Comparison of ENCODE assay signal across 11 mouse cellular contexts in the genomic region with DNA sequence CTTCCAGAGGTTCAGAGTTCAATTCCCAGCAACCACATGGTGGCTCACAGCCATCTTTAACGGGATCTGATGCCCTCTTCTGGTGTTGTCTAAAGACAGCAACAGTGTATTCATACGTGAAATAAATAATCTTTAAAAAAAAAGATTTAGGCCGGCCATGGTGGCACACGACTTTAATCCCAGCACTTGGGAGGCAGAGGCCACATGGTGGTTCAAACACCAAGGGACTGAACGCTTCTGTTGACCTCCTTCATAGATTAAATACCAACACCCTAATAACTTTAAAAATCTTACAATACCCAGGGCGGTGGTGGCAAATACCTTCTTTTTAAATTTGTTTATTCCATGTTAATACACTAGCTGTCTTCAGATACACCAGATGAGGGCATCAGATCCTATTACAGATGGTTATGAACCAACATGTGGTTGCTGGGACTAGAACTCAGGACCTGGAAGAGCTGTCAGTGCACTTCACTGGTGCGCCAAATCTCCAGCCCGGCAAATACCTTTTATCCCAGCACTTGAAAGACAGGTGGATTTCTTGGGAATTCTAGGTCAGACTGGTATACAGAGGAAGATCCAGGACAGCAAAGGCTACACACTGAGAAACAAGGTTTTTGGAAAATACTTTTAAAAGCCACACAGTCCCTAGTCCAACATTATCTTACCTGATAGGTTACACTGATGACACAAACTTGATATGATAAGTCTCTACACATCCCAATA. TPM values are rescaled to one million over a fixed set of nuclear protein-coding genes. Genes with fewer than 3 reads are reported as not detected.
DNase-seq lines count a peak whose midpoint lies in the region; ATAC-seq and TF ChIP-seq lines count a peak whose summit lies in the region.
"Had no signal": no experiment of that assay in that cellular context is flagged by ENCODE, and none has a peak within 500 bp of the region (broad histone marks: within the 10 kb centered on the region; RNA-seq: fewer than 3 reads in every experiment).

No protein-coding gene starts in this region.

- H3K9ac ChIP-seq in heart, embryonic 14.5 days (ENCODE audit: low read length): no peak overlapping the region
- no peak overlapping the region for H3K9ac ChIP-seq in lung, embryonic 16.5 days (ENCODE audit: low read length)

- peak overlapping the region; percentile 38 for H3K4me2 ChIP-seq in heart, embryonic 14.5 days (ENCODE audit: low read length)
- no peak overlapping the region for H3K4me2 ChIP-seq in lung, embryonic 16.5 days (ENCODE audit: low read depth, low read length)

- ATAC-seq in heart, embryonic 14.5 days (ENCODE audit: insufficient number of reproducible peaks, insufficient read depth, low FRiP score, low read depth): no peak
- no peak for ATAC-seq in lung, embryonic 16.5 days (ENCODE audit: low read depth)

- H3K9me3 ChIP-seq in heart, embryonic 14.5 days (ENCODE audit: control insufficient read depth, low read length): no peaks in the 10 kb centered on the region
- no peaks in the 10 kb centered on the region for H3K9me3 ChIP-seq in lung, embryonic 16.5 days (ENCODE audit: control insufficient read depth, low read length)

- peaks cover 41% of the 10 kb centered on the region for H3K36me3 ChIP-seq in heart, embryonic 14.5 days (ENCODE audit: control insufficient read depth, insufficient read depth, low read length)
- peaks cover 16% of the 10 kb centered on the region for H3K36me3 ChIP-seq in lung, embryonic 16.5 days (ENCODE audit: control insufficient read depth, insufficient read depth, low read length)
- H3K36me3 ChIP-seq in splenic B cell, adult 2 months (ENCODE audit: control insufficient read depth, insufficient read depth, low read length, poor library complexity, severe bottlenecking): peaks cover 12% of the 10 kb centered on the region; the same call in 1 of the 2 replicates

- intact Hi-C loops in heart, postnatal 25 days (cut with DNase I): no loop called here
- intact Hi-C loops in gastrocnemius, postnatal 14 days (cut with DNase I; ENCODE audit: low total_unique reads): no loop called here

- WGBS in heart, embryonic 14.5 days: 64% methylated on average over 8 of the region's 8 CpGs
- WGBS in lung, embryonic 16.5 days: 65% methylated on average over 8 of the region's 8 CpGs

- H3K27me3 ChIP-seq in heart, embryonic 14.5 days (ENCODE audit: control insufficient read depth, insufficient read depth, low read length): no peaks in the 10 kb centered on the region
- H3K27me3 ChIP-seq in lung, embryonic 16.5 days (ENCODE audit: control insufficient read depth, insufficient read depth, low read depth, low read length): no peaks in the 10 kb centered on the region
- H3K27me3 ChIP-seq in splenic B cell, adult 2 months (ENCODE audit: control insufficient read depth, insufficient read depth, low read length, poor library complexity, severe bottlenecking): no peaks in the 10 kb centered on the region

- TF ChIP-seq POLR2A in embryonic fibroblast, embryonic 13.5 days (IDR thresholded peaks at IDR 0.05; ENCODE audit: low read depth, low read length): no peak; the same call in 1 of the 2 replicates

- no peak for TF ChIP-seq CTCF in embryonic fibroblast, embryonic 13.5 days (IDR thresholded peaks at IDR 0.05; ENCODE audit: borderline replicate concordance, insufficient read depth, low read length)

- H3K4me3 ChIP-seq in heart, embryonic 14.5 days (ENCODE audit: control insufficient read depth in 1 of 2, insufficient read depth in 1 of 2, low read depth in 1 of 2, low read length in 2 of 2): peak overlapping the region in 1 of 2 experiments; percentile 9; a peak in 1 of 4 replicates
- 0 out of 2 replicates have a peak overlapping the region, but pooled peaks have one; percentile 7 for H3K4me3 ChIP-seq in lung, embryonic 16.5 days (ENCODE audit: low read length)
- H3K4me3 ChIP-seq in embryonic fibroblast, embryonic 13.5 days (ENCODE audit: insufficient read depth, low read length): peak overlapping the region; percentile 57

- no peak overlapping the region for H3K27ac ChIP-seq in heart, embryonic 14.5 days (replicated peaks in 1 of 2; ENCODE audit: control insufficient read depth in 1 of 2, insufficient read depth in 1 of 2, low read depth in 2 of 2, low read length in 2 of 2)
- H3K27ac ChIP-seq in lung, embryonic 16.5 days (ENCODE audit: low read length): no peak overlapping the region
- no peak overlapping the region; the same call in 1 of the 2 replicates for H3K27ac ChIP-seq in embryonic fibroblast, embryonic 13.5 days (ENCODE audit: insufficient read depth, low read length)

- DNase-seq in heart, postnatal 25 days (ENCODE audit: low spot score): no peak
- DNase-seq in lung, postnatal 4 days: no peak
- DNase-seq in splenic B cell, adult 2 months (ENCODE audit: low read depth, low spot score): peak; percentile 49
- no peak for DNase-seq in urinary bladder, postnatal 25 days (ENCODE audit: low spot score)
- no peak for DNase-seq in gastrocnemius, postnatal 14 days
- DNase-seq: embryo, embryonic 11 days; gastrocnemius, postnatal 25 days; layer of hippocampus, adult 9-11 months had no signal

- peaks cover 0 to 14% of the 10 kb centered on the region in 2 experiments; a peak in 2 of 4 replicates for H3K4me1 ChIP-seq in heart, embryonic 14.5 days (ENCODE audit: control insufficient read depth in 2 of 2, insufficient read depth in 2 of 2, low read length in 2 of 2)
- H3K4me1 ChIP-seq in lung, embryonic 16.5 days (replicated peaks; ENCODE audit: control insufficient read depth, insufficient read depth, low read length): peaks cover 16% of the 10 kb centered on the region
- H3K4me1 ChIP-seq in embryonic fibroblast, embryonic 13.5 days (ENCODE audit: control insufficient read depth, insufficient read depth, low read length): no peaks in the 10 kb centered on the region

RNA-seq across cellular contexts. Expression of a gene that starts 3.7 kb away (rescaled TPM):
- 0.27 and 0.32 TPM in 2 replicates for polyA plus RNA-seq in heart, embryonic 14.5 days (2014; fragmentation: Nextera tagmentation; extraction: Ambion mirVana)
- total RNA-seq in heart, postnatal 25 days (2021): under 1 TPM in 1 of 2 experiments, not detected in 1; 0.22 TPM
- 0.29 and 0.36 TPM in 2 replicates for polyA plus RNA-seq in lung, embryonic 16.5 days (2015; fragmentation: Nextera tagmentation; extraction: Ambion mirVana)
- not detected in 2 replicates for polyA plus RNA-seq in embryonic fibroblast, embryonic 13.5 days (2011; ENCODE audit: insufficient read length, low read depth, missing spikeins)
- not detected for total RNA-seq in gastrocnemius, postnatal 14 days (2021)
- total RNA-seq: gastrocnemius, postnatal 25 days had no signal

RNA-seq across cellular contexts. Expression of a gene that starts 4.6 kb away (rescaled TPM):
- polyA plus RNA-seq in heart, embryonic 14.5 days (2014; fragmentation: Nextera tagmentation; extraction: Ambion mirVana): 859 and 861 TPM in 2 replicates
- 1,000 to 10,000 TPM in 1 of 2 experiments, 100 to 1,000 TPM in 1; 907 to 1,197 TPM for total RNA-seq in heart, postnatal 25 days (2021)
- 1,152 and 1,205 TPM in 2 replicates for polyA plus RNA-seq in lung, embryonic 16.5 days (2015; fragmentation: Nextera tagmentation; extraction: Ambion mirVana)
- polyA plus RNA-seq in embryonic fibroblast, embryonic 13.5 days (2011; ENCODE audit: insufficient read length, low read depth, missing spikeins): 543 and 665 TPM in 2 replicates
- total RNA-seq in gastrocnemius, postnatal 14 days (2021): 1,000 to 10,000 TPM in 1 of 2 experiments, 100 to 1,000 TPM in 1; 660 to 1,001 TPM

RNA-seq across cellular contexts. Expression of a gene that starts 44.5 kb away (rescaled TPM):
- polyA plus RNA-seq in heart, embryonic 14.5 days (2014; fragmentation: Nextera tagmentation; extraction: Ambion mirVana): 59.7 and 61.6 TPM in 2 replicates
- 10 to 100 TPM; 29.6 to 35.2 TPM for total RNA-seq in heart, postnatal 25 days (2021)
- polyA plus RNA-seq in lung, embryonic 16.5 days (2015; fragmentation: Nextera tagmentation; extraction: Ambion mirVana): 65.9 and 66.6 TPM in 2 replicates
- polyA plus RNA-seq in embryonic fibroblast, embryonic 13.5 days (2011; ENCODE audit: insufficient read length, low read depth, missing spikeins): 46.8 and 47.8 TPM in 2 replicates
- 10 to 100 TPM; 55.0 to 80.1 TPM for total RNA-seq in gastrocnemius, postnatal 14 days (2021)

RNA-seq across cellular contexts. Expression of a gene that starts 48.5 kb away (rescaled TPM):
- 7.2 and 8.2 TPM in 2 replicates for polyA plus RNA-seq in heart, embryonic 14.5 days (2014; fragmentation: Nextera tagmentation; extraction: Ambion mirVana)
- total RNA-seq in heart, postnatal 25 days (2021): 10 to 100 TPM; 10.2 to 10.6 TPM
- 10.1 and 10.6 TPM in 2 replicates for polyA plus RNA-seq in lung, embryonic 16.5 days (2015; fragmentation: Nextera tagmentation; extraction: Ambion mirVana)
- polyA plus RNA-seq in embryonic fibroblast, embryonic 13.5 days (2011; ENCODE audit: insufficient read length, low read depth, missing spikeins): 18.6 and 27.6 TPM in 2 replicates
- total RNA-seq in gastrocnemius, postnatal 14 days (2021): 1 to 10 TPM; 3.6 to 4.0 TPM

RNA-seq across cellular contexts. Expression of a gene that starts 56.0 kb away (rescaled TPM):
- 34.8 and 36.6 TPM in 2 replicates for polyA plus RNA-seq in heart, embryonic 14.5 days (2014; fragmentation: Nextera tagmentation; extraction: Ambion mirVana)
- 10 to 100 TPM; 49.0 to 57.6 TPM for total RNA-seq in heart, postnatal 25 days (2021)
- polyA plus RNA-seq in lung, embryonic 16.5 days (2015; fragmentation: Nextera tagmentation; extraction: Ambion mirVana): 29.1 and 31.9 TPM in 2 replicates
- 30.2 and 37.5 TPM in 2 replicates for polyA plus RNA-seq in embryonic fibroblast, embryonic 13.5 days (2011; ENCODE audit: insufficient read length, low read depth, missing spikeins)
- total RNA-seq in gastrocnemius, postnatal 14 days (2021): 1 to 10 TPM; 5.3 to 6.4 TPM
